Mouse (Mus musculus) mouse trophoblast stem cell (cell line): ENCODE measurements around the gene Mrps7.

Source experiments
- in situ Hi-C, 2 experiments: fragments of 300-500 bp; cut with MseI, MboI; formaldehyde crosslinking; loops; 2 replicates in 1 of 2; 3 replicates in 1 of 2; pipeline ENCODE4 v1.15.1; 2025

Mrps7 gene

GRCm38 (mm10) chr11:115628465-115629101 is 24.9 kb downstream of the Mrps7 start:
- in situ Hi-C loops: no loop called here

GRCm38 (mm10) chr11:115629734-115630531 is 26.2 kb downstream of the Mrps7 start:
- in situ Hi-C loops: loop anchor here in 1 of 2 experiments (10.0 kb wide), 1 partner anchor 85 kb away; no protein-coding TSS in a partner anchor

DNA sequence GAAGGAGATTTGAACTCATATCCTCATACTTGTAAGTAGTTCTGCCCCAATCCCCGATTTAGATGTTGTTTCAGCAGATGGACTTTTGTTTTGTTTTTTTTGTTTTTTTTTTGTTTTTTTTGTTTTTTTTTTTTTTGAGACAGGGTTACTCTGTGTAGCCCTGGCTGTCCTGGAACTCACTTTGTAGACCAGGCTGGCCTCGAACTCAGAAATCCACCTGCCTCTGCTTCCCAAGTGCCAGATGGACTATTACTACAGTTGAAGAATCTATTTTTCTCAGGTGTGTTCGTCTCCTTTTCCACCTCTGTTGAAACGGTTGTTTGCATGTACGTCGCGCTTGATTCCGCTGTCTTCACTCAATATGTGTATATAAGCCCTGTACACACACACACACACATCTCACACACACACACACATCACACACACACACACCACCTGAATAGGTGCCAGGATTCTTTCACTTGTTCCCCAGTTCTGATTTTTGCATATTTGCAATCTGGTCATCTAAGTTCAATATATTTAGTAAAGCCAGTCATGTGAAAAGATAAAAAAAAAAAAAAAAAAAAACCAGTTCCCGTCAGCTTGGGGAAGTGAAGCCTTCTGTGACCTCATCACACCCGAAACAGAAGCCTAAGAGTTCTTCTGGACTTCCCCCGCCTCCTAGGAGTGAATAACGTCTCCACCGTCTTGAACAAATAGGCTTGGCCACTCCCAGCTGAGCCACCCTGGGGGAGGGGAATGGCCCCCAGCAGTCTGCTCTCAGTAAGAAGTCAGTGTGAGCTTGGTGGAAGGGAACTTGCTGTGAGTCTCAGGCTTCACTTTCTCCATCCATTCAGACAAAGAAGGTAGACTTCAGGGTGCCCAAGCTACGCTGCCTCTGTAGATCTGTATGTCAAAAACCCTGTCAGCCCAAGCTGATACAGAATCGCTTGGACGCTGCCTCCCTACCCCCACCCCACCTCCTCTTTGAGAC is 27.1 kb downstream of the Mrps7 start:
- in situ Hi-C loops: loop anchor here in 1 of 2 experiments (10.0 kb wide), 1 partner anchor 84 kb away; no protein-coding TSS in a partner anchor

DNA sequence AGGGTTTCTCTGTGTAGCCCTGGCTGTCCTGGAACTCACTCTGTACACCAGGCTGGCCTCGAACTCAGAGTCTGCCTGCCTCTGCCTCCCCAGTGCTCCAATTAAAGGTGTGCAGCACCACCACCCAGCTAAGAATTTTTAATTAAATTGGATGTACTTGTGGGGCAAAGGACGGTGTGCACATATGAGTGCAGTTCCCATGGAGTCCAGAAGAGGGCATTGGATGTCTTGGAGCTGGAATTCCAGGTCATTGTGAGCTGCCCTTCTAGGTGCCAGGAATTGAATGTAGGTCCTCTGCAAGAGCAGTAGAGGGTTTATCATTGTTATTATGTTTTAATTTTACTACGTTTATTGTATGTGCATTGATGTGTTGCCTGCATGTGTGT is 27.8 kb downstream of the Mrps7 start:
- in situ Hi-C loops: loop anchor here in 1 of 2 experiments (10.0 kb wide), 1 partner anchor 83 kb away; no protein-coding TSS in a partner anchor

DNA sequence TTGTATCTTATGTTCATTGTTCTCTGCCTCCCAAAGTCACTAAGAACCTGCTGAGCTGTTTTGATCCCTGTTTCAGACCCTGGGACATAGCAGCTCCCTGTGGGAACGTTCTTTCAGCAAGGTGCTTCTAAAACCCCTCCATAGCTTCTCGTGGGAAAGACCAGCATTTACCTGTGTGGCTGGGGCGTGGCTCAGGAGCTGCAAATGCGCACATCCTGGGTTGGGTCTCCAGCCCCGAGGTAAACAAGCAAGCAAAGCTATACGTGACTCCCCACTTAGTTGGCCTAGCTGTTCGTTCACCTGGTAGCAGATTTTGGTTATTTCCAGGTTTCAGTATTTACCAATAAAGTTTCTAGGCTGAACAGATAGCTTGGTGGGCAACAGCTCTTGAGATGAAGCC is 28.5 kb downstream of the Mrps7 start:
- in situ Hi-C loops: loop anchor here in 1 of 2 experiments (10.0 kb wide), 1 partner anchor 83 kb away; no protein-coding TSS in a partner anchor

DNA sequence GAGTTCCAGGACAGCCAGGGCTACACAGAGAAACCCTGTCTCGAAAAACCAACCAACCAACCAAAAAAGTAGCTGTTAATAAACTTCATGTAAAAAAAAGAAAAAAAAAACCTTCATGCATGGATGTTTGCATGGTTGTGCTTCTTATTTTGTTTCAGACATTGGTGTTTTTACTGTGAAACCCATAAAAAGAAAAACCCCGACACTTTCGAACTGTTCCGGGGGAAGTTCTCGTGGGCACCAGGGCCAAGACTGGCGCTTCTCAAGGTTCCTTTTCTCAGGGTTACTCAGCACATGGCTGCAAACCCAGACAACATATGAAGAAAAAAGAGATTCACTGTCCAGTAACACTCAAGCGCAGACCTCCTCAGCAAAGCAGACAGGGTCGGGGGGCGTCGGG is 29.1 kb downstream of the Mrps7 start:
- in situ Hi-C loops: loop anchor here in 1 of 2 experiments (10.0 kb wide), 1 partner anchor 82 kb away; no protein-coding TSS in a partner anchor

- in situ Hi-C loops: loop anchor here in 1 of 2 experiments (10.0 kb wide), 1 partner anchor 81 kb away; no protein-coding TSS in a partner anchor
Measured at GRCm38 (mm10) chr11:115634109-115634508, 30.4 kb downstream of the Mrps7 start.

DNA sequence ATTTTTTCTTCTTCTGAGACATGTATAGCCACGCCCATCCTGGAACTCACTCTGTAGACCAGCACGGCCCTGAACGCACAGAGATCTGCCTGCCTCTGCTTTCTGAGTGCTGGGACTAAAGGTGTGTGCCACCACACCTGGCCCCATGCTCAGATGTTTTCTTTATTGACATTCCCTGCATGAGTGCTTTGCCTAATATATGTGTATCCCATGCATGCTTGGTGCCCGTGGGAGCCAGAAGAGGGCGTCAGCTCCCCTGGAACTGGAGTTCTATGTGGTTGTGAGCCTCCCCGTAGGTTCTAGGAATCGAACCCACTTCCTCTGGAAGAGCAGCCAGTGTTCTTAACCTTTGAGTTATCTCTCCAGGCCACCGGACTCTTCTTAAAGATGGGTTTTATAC is 31.3 kb downstream of the Mrps7 start:
- in situ Hi-C loops: loop anchor here in 1 of 2 experiments (10.0 kb wide), 1 partner anchor 80 kb away; no protein-coding TSS in a partner anchor

DNA sequence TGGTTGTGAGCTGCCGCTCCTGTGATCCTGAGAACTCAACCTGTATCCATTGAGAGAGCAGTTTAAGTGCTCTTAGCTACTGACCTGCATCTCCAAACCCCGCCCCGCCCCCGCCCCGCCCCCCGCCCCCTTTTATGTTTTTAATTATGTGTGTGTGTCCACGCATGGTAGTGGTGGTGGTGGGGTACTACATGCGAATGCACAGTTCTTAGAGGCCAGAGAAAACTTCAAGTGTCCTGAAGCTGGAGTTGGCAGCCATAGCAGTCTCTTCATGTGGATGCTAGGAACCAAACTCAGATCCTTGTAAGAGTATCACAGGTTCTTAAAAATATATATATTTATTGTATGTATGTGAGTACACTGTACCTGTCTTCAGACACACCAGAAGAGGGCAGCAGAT is 31.8 kb downstream of the Mrps7 start:
- in situ Hi-C loops: loop anchor here in 1 of 2 experiments (10.0 kb wide), 1 partner anchor 79 kb away; no protein-coding TSS in a partner anchor

- in situ Hi-C loops: loop anchor here in 1 of 2 experiments (10.0 kb wide), 1 partner anchor 78 kb away; no protein-coding TSS in a partner anchor
Measured at GRCm38 (mm10) chr11:115636960-115637359, 33.2 kb downstream of the Mrps7 start.

GRCm38 (mm10) chr11:115638498-115639409 is 35.0 kb downstream of the Mrps7 start:
- in situ Hi-C loops: loop anchor here in 1 of 2 experiments (10.0 kb wide), 1 partner anchor 76 kb away; no protein-coding TSS in a partner anchor

GRCm38 (mm10) chr11:115639540-115639939 is 35.8 kb downstream of the Mrps7 start:
- in situ Hi-C loops: loop anchor here in 1 of 2 experiments (10.0 kb wide), 1 partner anchor 75 kb away; no protein-coding TSS in a partner anchor

DNA sequence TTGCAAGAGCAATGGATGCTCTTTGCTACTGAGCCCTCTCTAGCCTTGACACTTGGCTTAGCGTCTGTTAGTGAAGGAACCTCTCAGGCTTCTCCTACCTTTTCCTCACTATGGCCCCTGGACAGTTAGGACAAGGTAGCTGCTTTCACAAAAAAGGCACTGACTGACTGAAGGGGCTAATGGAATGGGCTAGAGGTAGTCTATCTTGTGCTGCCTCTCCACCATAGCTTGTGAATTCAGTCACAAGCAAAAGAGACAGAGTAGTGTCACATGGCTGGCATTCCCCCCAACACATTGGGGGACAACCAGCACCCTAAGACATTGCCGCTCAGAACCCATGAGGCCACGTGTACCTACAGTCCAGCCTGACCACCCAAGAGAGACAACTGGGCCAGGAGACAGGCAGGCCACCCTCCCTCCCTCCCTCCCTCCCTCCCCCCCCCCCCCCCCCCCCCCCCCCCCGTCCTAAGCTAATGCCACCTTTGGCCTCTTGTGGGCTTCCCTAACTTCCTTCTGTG is 36.6 kb downstream of the Mrps7 start:
- in situ Hi-C loops: no loop called here

DNA sequence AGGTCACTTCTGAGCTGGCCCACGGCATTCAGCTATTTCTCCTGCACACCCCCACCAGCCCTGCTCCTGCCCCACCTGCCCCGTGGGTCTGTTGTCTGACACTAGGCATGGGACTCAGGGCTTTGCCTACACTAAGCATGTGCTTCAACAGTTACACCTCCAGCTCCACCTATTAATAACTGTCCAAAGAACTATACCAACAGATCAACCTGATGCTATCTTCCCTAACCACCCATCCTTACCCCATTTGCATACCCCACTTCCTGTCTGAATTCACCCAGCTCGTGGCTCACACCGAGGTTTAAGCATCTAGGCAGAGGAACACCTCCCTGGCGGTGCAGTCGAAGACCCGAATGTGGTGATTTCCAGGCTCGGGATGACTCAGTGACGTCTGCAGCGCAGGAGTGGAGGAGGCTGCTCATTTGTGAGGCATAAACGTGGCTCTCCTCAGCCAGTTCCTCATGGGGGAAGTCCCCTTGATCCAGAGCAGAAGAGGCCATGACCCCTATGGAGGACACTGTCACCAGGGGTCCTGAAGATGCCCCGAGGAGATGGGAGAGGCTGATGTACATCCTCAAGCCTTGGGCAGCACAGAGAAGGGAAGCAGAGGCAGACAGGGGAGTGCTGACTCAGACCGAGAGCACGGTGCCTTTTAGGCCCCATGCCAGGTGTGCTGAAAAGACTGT is 37.4 kb downstream of the Mrps7 start:
- in situ Hi-C loops: no loop called here

DNA sequence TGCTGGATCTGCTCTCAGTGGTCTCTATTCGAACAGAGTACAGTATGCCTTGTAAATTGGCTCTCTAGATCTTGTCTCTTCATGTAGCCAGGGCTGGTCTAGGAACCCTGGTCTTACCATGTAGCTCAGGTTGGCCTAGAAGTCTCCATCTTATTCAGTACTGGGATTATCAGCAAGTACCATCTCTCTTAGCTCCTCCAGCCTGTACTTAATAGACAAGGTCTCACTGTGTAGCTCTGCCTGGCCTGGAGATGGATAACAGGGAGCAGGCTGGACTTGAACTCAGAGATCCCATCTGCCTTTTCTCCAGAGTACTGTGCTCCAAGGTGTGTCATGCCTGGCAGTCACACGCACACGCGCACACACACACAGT is 37.9 kb downstream of the Mrps7 start:
- in situ Hi-C loops: no loop called here

DNA sequence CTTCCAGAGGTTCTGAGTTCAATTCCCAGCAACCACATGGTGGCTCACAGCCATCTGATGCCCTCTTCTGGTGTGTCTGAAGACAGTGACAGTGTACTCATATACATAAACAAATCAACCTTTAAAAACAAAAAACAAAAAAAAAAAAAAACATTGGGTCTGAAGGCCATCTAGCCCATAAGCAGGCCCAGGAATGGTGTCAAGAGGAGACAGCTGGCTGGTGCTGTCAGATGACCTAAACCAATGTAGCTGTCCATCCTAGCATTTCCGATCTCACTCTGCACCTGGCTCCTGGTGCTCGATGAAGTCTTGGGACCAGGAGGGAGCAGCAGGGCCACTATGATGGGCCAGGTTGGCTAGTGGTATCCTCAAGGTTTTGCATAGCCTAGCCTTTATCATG is 39.0 kb downstream of the Mrps7 start:
- in situ Hi-C loops: no loop called here

GRCm38 (mm10) chr11:115643265-115643664 is 39.5 kb downstream of the Mrps7 start:
- in situ Hi-C loops: no loop called here

- in situ Hi-C loops: no loop called here
Measured at GRCm38 (mm10) chr11:115644308-115644707, 40.6 kb downstream of the Mrps7 start.

GRCm38 (mm10) chr11:115645498-115645897 is 41.8 kb downstream of the Mrps7 start:
- in situ Hi-C loops: loop anchor here in 1 of 2 experiments (5.0 kb wide), 1 partner anchor 67 kb away; no protein-coding TSS in a partner anchor
